Mouse (Mus musculus) ovary, adult 10 weeks (tissue): ENCODE data around the gene Sptb. TPM values are rescaled to one million over a fixed set of nuclear protein-coding genes. Genes with fewer than 3 reads are reported as not detected.

Source experiments
- polyA plus RNA-seq: library from polyadenylated mRNA; stranded (reverse); fragments of 350-450 nt; fragmentation: Illumina TruSeq; extraction: RNeasy Lipid Tissue Mini Kit (QIAGEN cat#74804); gene quantifications from one replicate; pipeline ENCODE4 v1.2.3, GENCODE M21; 2014

Gene Sptb
- polyA plus RNA-seq: 1.2 TPM

DNA sequence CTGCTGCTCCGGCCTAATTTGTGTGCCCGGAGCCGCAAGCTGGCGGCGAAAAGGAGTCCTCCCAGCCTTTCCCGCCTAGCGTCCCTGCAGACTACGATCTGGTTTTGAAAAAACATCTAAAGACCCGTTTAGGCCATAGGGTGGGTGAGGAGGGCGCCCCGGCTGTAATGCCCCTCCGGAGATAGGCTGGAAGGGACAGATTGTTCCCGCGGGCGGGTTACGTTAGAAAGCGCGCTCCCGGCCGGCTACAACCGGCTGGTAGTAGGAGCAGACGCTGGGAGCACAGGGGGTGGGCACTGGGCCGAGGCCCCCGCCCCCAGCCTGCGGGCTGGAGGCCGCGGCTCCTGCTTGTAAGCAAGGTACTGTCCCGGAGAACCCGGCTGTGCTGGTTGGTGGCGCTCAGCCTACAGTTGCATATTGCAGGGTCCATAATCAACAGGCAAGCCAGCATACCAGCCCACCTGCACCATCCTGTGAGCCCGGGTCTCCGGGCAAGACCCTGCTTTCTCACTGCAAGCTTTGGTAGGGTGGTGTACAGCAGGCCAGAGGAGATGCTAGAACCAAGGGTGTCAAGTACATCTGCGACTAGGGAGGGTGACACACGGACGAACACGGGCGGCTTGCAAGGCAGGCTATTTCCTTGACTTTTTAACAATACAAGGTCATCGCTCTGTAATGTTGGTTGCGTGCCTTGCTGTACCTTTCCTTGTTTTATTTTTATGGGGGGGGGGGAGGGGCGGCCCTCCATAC is at the start of gene Sptb:
Gene Sptb, minus strand, starts transcription at position 197 of the 750 bp plus-strand sequence.

DNA sequence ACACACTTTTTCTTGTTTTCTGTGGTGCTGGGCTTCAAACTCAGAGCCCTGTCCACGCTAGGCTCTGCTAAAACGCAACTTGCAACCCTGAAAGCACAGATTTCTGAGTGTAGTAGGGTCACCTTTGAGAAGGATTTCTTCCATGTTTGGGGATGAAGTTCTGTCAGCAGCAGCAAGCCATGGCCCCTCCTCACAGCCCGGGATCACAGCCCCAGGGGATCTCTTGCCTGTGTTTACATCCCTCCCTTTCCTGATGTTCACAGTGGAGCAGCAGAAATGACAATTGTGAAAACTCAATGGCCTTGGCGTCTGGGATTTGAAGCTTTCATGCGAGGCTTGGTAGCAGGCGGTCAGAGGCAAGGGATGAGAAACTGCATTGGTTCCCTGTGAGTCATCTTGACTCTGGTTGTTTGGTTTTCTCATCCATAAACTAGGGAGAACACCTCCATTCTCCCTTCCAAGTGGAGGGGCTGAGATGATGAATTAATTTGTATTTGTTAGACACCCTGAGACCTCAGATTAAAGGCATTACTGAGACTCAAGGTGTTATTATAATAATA is 179.7 kb downstream of the Sptb start, which contains the start of gene Plekhg3:
Gene Plekhg3, plus strand, starts transcription at position 312 of the 560 bp plus-strand sequence.

Other genes starting within 250 kb of the Sptb start
- 4.7 TPM for gene Plekhg3, start 179.7 kb downstream of the Sptb start, polyA plus RNA-seq
- 55.7 TPM for gene Churc1, start 55.0 kb upstream of the Sptb start, polyA plus RNA-seq
- 2.6 TPM for gene Fntb, start 55.0 kb upstream of the Sptb start, polyA plus RNA-seq
- not detected for gene Gpx2, start 85.0 kb upstream of the Sptb start, polyA plus RNA-seq
- gene Rab15, start 112.4 kb upstream of the Sptb start, polyA plus RNA-seq: 1.9 TPM